Mouse (Mus musculus): ENCODE measurements at regions not wholly inside any gene's neighbourhood (a gene's known extent, or its start where the extent isn't known, plus 50 kb on each side); places are given as distances from the start of the nearest gene placed in this dataset.

DNA sequence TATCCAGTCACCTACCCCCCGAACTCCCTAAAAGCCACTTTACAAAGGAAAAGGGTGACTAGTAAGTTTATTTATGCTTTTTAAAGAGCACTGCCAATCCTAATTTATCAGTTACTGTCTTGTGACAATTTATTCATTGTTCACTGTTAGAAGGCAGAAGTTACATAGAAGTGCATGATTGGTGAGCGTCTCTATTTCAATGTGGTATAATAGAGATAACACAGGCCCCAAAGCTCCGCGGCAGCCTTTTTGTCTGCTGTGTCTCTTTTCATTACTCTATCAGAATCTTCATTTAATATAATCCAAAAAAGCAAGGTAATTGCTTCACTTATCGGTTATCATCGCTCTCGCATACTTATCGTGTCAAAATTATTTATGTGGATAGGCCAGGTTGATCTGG, 207.1 kb downstream of the Lmo4 start:
- WGBS: 76% methylated on average over 8 of the region's 8 CpGs
- ATAC-seq (ENCODE audit: low FRiP score) (no peak), DNase-seq (ENCODE audit: low spot score) (no peak)
- no peaks in the 10 kb centered on the region for H3K27me3 ChIP-seq (ENCODE audit: control insufficient read depth, insufficient read depth, low read length)
- H3K9ac ChIP-seq: no peak overlapping the region
- H3K4me3 ChIP-seq (replicated peaks; ENCODE audit: low read length): no peak overlapping the region
- H3K36me3 ChIP-seq (replicated peaks; ENCODE audit: control insufficient read depth, insufficient read depth): no peaks in the 10 kb centered on the region
- no peak overlapping the region for H3K4me2 ChIP-seq (replicated peaks)
- no peaks in the 10 kb centered on the region for H3K9me3 ChIP-seq (ENCODE audit: control insufficient read depth, low read length)
- H3K4me1 ChIP-seq (replicated peaks; ENCODE audit: control insufficient read depth, insufficient read depth, low read length): no peaks in the 10 kb centered on the region
- no peak overlapping the region for H3K27ac ChIP-seq

DNA sequence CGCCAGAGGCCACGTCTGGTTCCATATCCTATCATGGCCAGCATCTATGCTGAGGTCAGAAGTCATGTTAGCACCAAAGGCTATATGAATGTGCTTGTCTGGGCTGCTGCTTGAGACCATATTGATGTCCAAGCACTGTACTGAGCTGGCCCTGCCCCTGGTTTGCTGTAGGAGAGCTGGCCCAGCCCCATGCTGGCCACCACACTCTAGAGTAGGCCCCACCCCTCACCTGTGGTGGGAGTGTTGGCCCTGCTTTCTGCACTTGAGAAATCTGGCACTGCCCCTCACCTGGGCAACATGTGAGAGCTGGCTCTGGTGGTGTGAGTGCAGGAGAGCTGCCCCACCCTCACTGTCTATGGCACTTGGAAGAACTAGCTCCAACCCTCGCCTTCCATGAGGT, 210.0 kb downstream of the Lmo4 start:
- H3K27ac ChIP-seq: no peak overlapping the region
- H3K9ac ChIP-seq: no peak overlapping the region
- H3K4me2 ChIP-seq (replicated peaks): no peak overlapping the region
- no peaks in the 10 kb centered on the region for H3K4me1 ChIP-seq (replicated peaks; ENCODE audit: control insufficient read depth, insufficient read depth, low read length)
- no peak overlapping the region for H3K4me3 ChIP-seq (replicated peaks; ENCODE audit: low read length)
- ATAC-seq (ENCODE audit: low FRiP score): no peak
- H3K9me3 ChIP-seq (ENCODE audit: control insufficient read depth, low read length): no peaks in the 10 kb centered on the region
- no peaks in the 10 kb centered on the region for H3K27me3 ChIP-seq (ENCODE audit: control insufficient read depth, insufficient read depth, low read length)
- DNase-seq (ENCODE audit: low spot score): no peak
- WGBS: 91% methylated on average over 3 of the region's 3 CpGs
- no peaks in the 10 kb centered on the region for H3K36me3 ChIP-seq (replicated peaks; ENCODE audit: control insufficient read depth, insufficient read depth)

DNA sequence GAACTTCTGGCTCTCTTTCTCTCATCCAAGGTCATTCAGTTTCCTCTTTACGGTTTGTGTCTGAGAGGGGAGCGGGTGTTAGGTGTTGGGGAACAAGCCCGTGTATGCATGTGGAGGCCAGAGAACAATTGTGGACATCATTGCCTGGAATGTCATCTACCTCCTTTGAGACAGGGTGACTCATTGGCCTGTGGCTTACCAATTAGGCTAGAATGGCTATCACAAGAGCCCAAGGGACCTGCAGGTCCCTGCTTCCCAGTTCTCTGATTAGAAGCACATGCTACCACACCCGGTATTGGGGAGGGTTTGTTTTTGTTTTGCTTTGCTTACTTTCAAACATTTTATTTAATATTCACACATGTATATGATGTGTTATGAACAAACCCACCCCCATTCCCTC, 216.0 kb downstream of the Lmo4 start:
- no peak for ATAC-seq (ENCODE audit: low FRiP score)
- H3K4me2 ChIP-seq (replicated peaks): no peak overlapping the region
- H3K27ac ChIP-seq: no peak overlapping the region
- H3K4me3 ChIP-seq (replicated peaks; ENCODE audit: low read length): no peak overlapping the region
- DNase-seq (ENCODE audit: low spot score): no peak
- no peaks in the 10 kb centered on the region for H3K27me3 ChIP-seq (ENCODE audit: control insufficient read depth, insufficient read depth, low read length)
- 0 out of 2 replicates have a peak, but pooled peaks cover 3% of the 10 kb centered on the region for H3K4me1 ChIP-seq (replicated peaks; ENCODE audit: control insufficient read depth, insufficient read depth, low read length)
- 87% methylated on average over 4 of the region's 4 CpGs for WGBS
- H3K9me3 ChIP-seq (ENCODE audit: control insufficient read depth, low read length): no peaks in the 10 kb centered on the region
- H3K36me3 ChIP-seq (replicated peaks; ENCODE audit: control insufficient read depth, insufficient read depth): no peaks in the 10 kb centered on the region
- no peak overlapping the region for H3K9ac ChIP-seq

DNA sequence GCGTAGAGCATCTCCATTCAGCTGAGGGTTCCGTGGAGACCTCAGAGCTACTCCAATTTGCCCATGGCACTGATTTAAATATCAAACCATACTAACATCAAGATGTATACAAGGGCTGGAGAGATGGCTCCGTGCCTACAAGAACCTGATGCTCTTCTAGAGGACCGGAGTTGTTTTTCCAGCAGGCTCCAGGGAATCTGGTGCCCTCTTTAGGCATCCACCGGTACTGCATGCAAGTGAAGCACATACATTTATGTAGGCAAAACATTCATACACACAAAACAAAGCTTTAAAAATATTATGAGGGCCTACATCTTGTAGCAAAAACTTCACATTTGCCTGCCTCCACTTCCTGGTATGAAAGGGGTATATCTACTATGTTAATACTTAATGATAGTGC, 217.0 kb downstream of the Lmo4 start:
- H3K9me3 ChIP-seq (ENCODE audit: control insufficient read depth, low read length): no peaks in the 10 kb centered on the region
- DNase-seq (ENCODE audit: low spot score) (no peak), ATAC-seq (ENCODE audit: low FRiP score) (no peak)
- H3K4me2 ChIP-seq (replicated peaks): no peak overlapping the region
- H3K4me1 ChIP-seq (replicated peaks; ENCODE audit: control insufficient read depth, insufficient read depth, low read length): 0 out of 2 replicates have a peak, but pooled peaks cover 3% of the 10 kb centered on the region
- H3K4me3 ChIP-seq (replicated peaks; ENCODE audit: low read length): no peak overlapping the region
- H3K36me3 ChIP-seq (replicated peaks; ENCODE audit: control insufficient read depth, insufficient read depth): no peaks in the 10 kb centered on the region
- 95% methylated on average over 5 of the region's 5 CpGs for WGBS
- H3K27ac ChIP-seq: no peak overlapping the region
- no peak overlapping the region for H3K9ac ChIP-seq
- H3K27me3 ChIP-seq (ENCODE audit: control insufficient read depth, insufficient read depth, low read length): no peaks in the 10 kb centered on the region

DNA sequence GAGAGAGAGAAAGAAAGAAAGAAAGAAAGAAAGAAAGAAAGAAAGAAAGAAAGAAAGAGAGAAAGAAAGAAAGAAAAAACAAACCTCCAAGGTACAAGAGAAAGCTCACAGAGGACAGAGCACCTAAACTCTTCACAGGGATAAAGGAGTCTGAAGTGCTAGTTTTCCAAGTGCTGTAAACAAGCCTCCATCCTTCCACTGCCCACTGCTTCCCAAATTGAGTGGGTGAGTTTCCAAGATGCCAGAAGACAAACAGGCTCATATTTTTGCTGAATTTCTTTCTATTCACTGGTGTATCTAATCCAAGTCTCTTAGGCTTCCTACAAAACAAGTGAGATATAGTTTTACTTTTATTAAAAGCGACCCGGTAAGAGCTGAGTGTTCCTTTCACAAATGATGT, 218.2 kb downstream of the Lmo4 start:
- Histone ChIP-seq H3K4me1 (replicated peaks; ENCODE audit: control insufficient read depth, insufficient read depth, low read length) (0 out of 2 replicates have a peak, but pooled peaks cover 3% of the 10 kb centered on the region), H3K36me3 (replicated peaks; ENCODE audit: control insufficient read depth, insufficient read depth) (no peaks in the 10 kb centered on the region), H3K4me2 (replicated peaks) (no peak overlapping the region), H3K4me3 (replicated peaks; ENCODE audit: low read length) (no peak overlapping the region), H3K9me3 (ENCODE audit: control insufficient read depth, low read length) (no peaks in the 10 kb centered on the region), H3K9ac (no peak overlapping the region), H3K27ac (no peak overlapping the region), H3K27me3 (ENCODE audit: control insufficient read depth, insufficient read depth, low read length) (no peaks in the 10 kb centered on the region)
- ATAC-seq (ENCODE audit: low FRiP score) (no peak), DNase-seq (ENCODE audit: low spot score) (no peak)
- 95% methylated on average over 2 of the region's 2 CpGs for WGBS

DNA sequence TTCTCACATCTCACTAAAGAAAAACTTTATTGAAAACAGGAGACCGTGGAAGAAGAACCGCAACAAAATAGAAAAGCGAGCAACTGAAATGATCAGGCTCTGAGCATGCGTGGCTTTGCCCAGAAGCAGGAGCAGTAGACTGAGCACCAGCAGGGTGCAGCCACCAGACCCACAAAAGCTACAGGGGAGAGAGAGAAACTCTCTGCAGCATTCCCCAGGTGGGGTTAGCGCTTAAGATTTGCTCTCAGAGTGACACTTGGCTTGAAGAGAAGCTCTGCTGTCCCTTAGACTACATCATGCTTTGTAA, 218.9 kb downstream of the Lmo4 start:
- Histone ChIP-seq H3K4me2 (replicated peaks) (no peak overlapping the region), H3K27ac (no peak overlapping the region), H3K9me3 (ENCODE audit: control insufficient read depth, low read length) (no peaks in the 10 kb centered on the region), H3K4me3 (replicated peaks; ENCODE audit: low read length) (no peak overlapping the region), H3K36me3 (replicated peaks; ENCODE audit: control insufficient read depth, insufficient read depth) (no peaks in the 10 kb centered on the region), H3K4me1 (replicated peaks; ENCODE audit: control insufficient read depth, insufficient read depth, low read length) (0 out of 2 replicates have a peak, but pooled peaks cover 3% of the 10 kb centered on the region), H3K9ac (no peak overlapping the region), H3K27me3 (ENCODE audit: control insufficient read depth, insufficient read depth, low read length) (no peaks in the 10 kb centered on the region)
- ATAC-seq (ENCODE audit: low FRiP score): no peak
- no peak for DNase-seq (ENCODE audit: low spot score)
- WGBS: 68% methylated on average over 5 of the region's 5 CpGs

DNA sequence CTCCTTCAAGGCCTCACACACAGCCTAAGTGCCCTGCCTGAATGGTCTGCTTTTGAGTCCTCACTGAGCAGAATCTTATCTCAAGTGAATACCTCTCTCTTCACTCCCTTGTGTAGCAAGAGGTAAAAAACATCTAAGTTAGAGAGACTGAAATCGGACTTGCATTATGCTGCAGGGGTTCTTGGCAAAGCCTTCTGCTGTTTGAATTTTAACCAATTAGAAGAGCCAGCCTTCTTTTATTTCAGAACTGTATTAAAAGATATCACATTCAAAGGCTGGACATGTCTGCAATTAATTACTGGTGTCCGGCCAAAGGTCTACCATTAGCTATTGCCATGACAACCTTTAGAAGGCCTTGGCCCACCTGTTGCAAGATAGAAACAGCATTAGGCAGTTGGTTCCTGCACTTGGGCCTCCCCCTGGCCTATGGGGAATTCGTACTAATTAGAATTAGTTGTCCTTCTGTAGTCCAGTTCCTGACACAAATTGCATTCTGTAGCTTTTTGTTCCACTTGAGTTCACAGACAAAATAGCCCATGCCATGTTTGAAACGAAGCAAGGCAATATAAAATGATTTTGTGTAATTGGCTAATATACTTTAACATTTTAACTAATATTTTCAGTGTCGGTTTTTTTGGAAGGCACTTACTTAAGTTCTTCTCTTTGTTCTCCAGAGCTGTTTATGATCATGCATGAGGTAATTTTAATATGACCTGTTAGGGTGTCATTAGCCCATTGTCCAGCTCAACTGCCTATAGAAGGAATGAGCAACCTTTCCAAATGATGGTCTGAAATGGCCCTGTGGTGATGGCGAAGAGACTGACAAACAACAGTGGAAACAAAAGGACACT, 219.4 kb downstream of the Lmo4 start:
- H3K27me3 ChIP-seq (ENCODE audit: control insufficient read depth, insufficient read depth, low read length): no peaks in the 10 kb centered on the region
- no peak for DNase-seq (ENCODE audit: low spot score)
- no peak for ATAC-seq (ENCODE audit: low FRiP score)

DNA sequence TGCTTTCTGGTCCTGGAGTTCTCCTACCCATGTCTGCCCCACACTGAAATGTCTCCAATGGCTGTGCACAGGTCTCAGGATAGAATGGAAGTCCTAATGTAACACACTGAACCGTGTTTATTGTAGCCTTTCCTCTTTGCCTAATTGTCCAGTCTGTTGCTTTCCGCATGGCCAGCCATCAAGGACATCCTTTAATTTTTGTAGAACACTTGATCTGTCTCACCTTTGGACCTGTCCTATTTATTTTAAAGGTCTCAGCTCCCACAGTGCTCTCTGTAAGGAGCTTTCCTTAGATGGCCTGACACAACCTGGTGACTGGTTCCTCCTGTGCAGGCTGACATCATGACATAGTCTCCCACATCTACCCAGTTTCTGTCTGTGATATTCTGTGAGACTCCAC, 226.3 kb downstream of the Lmo4 start:
- ATAC-seq (ENCODE audit: low FRiP score): no peak

More for the DNA sequence above, 219.4 kb downstream of the Lmo4 start:
- Histone ChIP-seq H3K4me1 (replicated peaks; ENCODE audit: control insufficient read depth, insufficient read depth, low read length) (0 out of 2 replicates have a peak, but pooled peaks cover 3% of the 10 kb centered on the region), H3K4me2 (replicated peaks) (no peak overlapping the region), H3K36me3 (replicated peaks; ENCODE audit: control insufficient read depth, insufficient read depth) (no peaks in the 10 kb centered on the region), H3K27ac (no peak overlapping the region), H3K4me3 (replicated peaks; ENCODE audit: low read length) (no peak overlapping the region), H3K9ac (no peak overlapping the region), H3K9me3 (ENCODE audit: control insufficient read depth, low read length) (no peaks in the 10 kb centered on the region)
- 55% methylated on average over 6 of the region's 6 CpGs for WGBS

DNA sequence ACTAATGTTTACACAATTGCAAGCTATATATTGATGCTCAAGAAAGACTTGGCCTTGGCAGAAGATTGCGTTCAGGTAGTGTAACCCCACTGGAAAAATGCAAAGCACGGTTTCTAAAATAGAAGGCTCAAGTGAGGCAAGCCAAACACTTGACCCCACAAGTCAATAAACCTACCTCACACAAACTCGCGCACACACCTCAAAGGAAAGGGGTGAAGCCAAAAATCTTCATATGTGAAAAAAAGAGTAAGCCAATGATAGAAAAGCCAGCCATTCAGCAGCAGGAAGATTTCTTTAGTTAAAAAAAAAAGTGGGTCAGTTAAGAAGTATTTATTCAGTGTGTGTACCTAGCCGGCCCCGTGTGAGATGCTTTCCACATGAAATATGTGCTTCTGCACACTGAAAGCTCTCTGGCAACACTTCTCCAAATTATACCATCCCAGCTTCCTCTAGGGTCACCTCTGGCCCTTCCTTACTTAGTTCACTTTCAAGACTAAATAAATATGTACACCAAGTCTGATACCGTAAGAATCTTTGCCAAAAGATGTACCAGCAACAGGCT, 227.1 kb downstream of the Lmo4 start:
- no peak for DNase-seq (ENCODE audit: low spot score)
- no peak overlapping the region for H3K9ac ChIP-seq
- H3K4me3 ChIP-seq (replicated peaks; ENCODE audit: low read length): no peak overlapping the region
- no peaks in the 10 kb centered on the region for H3K9me3 ChIP-seq (ENCODE audit: control insufficient read depth, low read length)
- ATAC-seq (ENCODE audit: low FRiP score): no peak
- no peak overlapping the region for H3K27ac ChIP-seq
- 94% methylated on average over 7 of the region's 7 CpGs for WGBS
- no peaks in the 10 kb centered on the region for H3K4me1 ChIP-seq (replicated peaks; ENCODE audit: control insufficient read depth, insufficient read depth, low read length)
- H3K36me3 ChIP-seq (replicated peaks; ENCODE audit: control insufficient read depth, insufficient read depth): no peaks in the 10 kb centered on the region
- no peaks in the 10 kb centered on the region for H3K27me3 ChIP-seq (ENCODE audit: control insufficient read depth, insufficient read depth, low read length)
- no peak overlapping the region for H3K4me2 ChIP-seq (replicated peaks)

More for the DNA sequence above, 226.3 kb downstream of the Lmo4 start:
- H3K9ac ChIP-seq: no peak overlapping the region
- no peak overlapping the region for H3K4me3 ChIP-seq (replicated peaks; ENCODE audit: low read length)
- H3K27me3 ChIP-seq (ENCODE audit: control insufficient read depth, insufficient read depth, low read length): no peaks in the 10 kb centered on the region
- no peak overlapping the region for H3K27ac ChIP-seq
- no peaks in the 10 kb centered on the region for H3K9me3 ChIP-seq (ENCODE audit: control insufficient read depth, low read length)
- H3K4me2 ChIP-seq (replicated peaks): no peak overlapping the region
- DNase-seq (ENCODE audit: low spot score): no peak
- H3K4me1 ChIP-seq (replicated peaks; ENCODE audit: control insufficient read depth, insufficient read depth, low read length): no peaks in the 10 kb centered on the region
- WGBS: 84% methylated on average over 2 of the region's 2 CpGs
- no peaks in the 10 kb centered on the region for H3K36me3 ChIP-seq (replicated peaks; ENCODE audit: control insufficient read depth, insufficient read depth)
